Mouse (Mus musculus): ENCODE data around the gene Trim21.

Trim21 gene

GRCm38 (mm10) chr7:102564999-102565997 is at the start of gene Trim21:
Gene Trim21, minus strand, starts transcription at chr7:102565486.
- DNase-seq (ENCODE audit: low spot score) = peak; percentile 22

DNA sequence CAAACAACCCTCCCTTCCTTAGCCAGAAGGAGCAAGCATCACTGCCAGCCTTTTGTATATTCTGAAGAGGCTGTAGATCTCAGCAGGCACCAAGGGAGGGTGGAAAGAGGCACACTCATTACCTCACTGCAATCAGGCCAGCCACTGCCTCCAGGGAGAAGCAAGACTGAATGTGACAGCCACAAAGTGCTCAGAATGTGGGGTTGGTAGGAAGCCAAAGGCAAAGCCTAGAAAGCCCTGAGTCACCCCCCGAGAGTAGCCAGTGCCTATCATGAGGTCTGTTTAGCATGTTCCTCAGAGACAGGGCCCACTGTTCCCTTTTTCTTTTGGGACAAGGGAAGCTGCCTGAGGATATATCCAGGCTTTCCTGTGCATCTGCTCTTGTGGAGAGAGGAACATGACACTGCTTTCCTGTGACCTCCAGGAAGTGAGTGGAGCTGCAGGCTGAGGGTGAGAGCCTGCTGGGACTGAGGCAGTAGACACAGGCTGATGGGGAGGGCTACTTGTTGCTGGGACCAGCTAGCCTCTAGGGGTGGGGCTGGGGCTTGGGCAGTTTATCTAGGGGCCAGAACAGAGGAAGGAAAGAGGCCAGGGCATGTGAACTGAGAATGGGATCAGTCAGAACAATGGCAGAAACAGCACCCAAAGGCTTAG is 32.2 kb upstream of the Trim21 start, which contains the start of gene Olfr552:
Gene Olfr552, plus strand, starts transcription at position 393 of the 654 bp plus-strand sequence.
- no peak for DNase-seq (ENCODE audit: low spot score)

DNA sequence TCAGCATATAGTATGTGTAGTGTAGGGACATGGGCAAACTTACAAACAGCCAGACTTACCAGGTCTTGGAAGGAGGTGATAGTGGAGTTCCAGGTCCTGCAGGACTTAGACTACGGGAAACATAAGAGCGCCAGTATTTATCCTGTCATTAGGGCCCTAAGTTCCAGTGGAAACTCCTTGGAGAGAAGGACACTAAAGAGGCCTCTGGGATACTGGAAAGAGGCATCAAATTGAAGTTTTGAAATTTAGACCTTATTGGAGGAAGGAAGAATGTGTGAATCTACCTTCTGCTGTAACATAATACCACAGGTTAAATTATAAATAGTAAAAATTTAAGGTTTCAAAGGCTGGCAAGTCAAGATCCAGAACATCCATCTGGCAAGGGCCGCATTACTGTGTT is 26.5 kb upstream of the Trim21 start, which contains the start of gene Olfr551:
Gene Olfr551, minus strand, starts transcription at position 101 of the 400 bp plus-strand sequence.
- no peak for DNase-seq (ENCODE audit: low spot score)

- no peak for DNase-seq (ENCODE audit: low spot score)
These were observed 10.7 kb upstream of the Trim21 start for GRCm38 (mm10) chr7:102575998-102576397.

DNA sequence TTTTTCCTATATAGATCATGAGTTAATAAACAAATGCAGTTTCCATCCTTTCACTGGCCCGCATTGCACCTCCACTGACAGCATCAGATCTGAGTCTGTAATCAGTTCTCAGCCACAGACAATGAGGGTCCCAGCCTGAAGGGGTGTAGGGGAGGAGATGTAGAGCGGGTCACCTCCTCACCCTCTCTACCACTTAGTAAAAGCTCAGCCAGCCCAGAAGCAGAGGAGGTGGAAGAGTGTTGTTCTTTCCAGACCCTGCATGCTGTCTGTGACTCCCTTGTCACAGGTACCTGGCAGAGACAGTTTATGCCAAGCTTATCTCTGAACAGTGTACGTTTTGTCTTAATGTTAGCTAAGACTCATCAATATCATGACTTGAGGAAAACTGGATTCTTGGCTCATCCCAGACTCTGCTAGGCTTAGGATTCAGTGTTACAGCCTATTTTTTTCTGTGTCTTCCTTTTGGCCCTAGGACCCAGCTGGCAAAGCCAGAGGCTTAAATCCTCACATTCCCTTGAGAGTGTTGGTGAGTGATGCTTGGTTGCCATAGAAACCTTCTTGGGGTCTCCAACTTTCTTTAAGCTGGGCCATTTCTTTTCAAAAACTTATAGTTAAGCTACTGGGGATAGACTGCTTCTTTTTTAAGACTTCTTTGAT is 8.0 kb upstream of the Trim21 start:
- DNase-seq (ENCODE audit: low spot score) = no peak

- no peak for DNase-seq (ENCODE audit: low spot score)
These were observed 5.9 kb upstream of the Trim21 start, which contains the start of gene Olfr550 for GRCm38 (mm10) chr7:102571142-102571541. Gene Olfr550, plus strand, starts transcription at chr7:102571442.

DNA sequence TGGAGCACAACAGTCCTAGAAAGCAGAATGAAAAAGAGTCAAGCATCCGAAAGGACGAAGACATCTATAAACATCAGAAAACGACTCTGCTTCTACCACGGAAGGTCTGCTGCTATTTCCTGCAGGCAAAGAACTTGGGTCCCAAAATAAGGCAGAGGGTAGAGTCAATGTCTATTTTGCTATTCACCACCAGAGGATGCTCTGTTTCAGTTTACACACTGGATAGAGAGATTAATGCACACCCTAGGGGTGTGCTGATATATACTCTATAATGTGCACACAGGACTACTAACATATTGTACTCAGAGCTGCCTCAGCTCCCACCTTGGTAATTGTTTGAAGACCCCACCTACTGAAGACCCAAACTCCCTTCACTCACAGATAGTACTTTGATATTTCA is 933 bp upstream of the Trim21 start:
- no peak for DNase-seq (ENCODE audit: low spot score)

- DNase-seq (ENCODE audit: low spot score) = no peak
These were observed 12.0 kb downstream of the Trim21 start for GRCm38 (mm10) chr7:102553279-102553678.

GRCm38 (mm10) chr7:102549570-102549969 is 15.7 kb downstream of the Trim21 start, which contains the start of gene Olfr549:
Gene Olfr549, plus strand, starts transcription at chr7:102549870.
- DNase-seq (ENCODE audit: low spot score) = no peak

- no peak for DNase-seq (ENCODE audit: low spot score)
These were observed 24.0 kb downstream of the Trim21 start for GRCm38 (mm10) chr7:102541251-102541650.

DNA sequence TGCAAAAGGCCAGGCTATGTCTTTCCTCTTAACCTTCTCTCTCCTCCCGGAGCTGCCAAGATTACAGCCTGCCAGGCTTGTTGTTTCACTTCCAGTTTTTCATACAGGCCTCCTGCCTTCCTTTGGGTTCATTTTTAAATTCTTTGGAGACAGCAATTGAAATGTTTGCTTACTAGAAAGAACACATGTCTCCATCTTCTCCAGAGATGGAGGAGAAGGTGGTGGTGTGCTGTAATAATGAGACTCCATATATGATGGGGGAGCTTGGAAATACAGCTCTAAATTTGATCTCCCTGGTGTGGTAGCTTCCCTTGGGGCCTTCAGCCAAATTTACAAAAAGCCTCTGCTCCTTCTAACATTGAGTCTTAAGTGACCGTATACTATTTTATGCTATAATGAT is 24.7 kb downstream of the Trim21 start, which contains the start of gene Olfr548-ps1:
Gene Olfr548-ps1, plus strand, starts transcription at position 301 of the 400 bp plus-strand sequence.
- no peak for DNase-seq (ENCODE audit: low spot score)

GRCm38 (mm10) chr7:102534449-102534848 is 30.8 kb downstream of the Trim21 start, which contains the start of gene Olfr547:
Gene Olfr547, plus strand, starts transcription at chr7:102534749.
- DNase-seq (ENCODE audit: low spot score) = no peak

DNA sequence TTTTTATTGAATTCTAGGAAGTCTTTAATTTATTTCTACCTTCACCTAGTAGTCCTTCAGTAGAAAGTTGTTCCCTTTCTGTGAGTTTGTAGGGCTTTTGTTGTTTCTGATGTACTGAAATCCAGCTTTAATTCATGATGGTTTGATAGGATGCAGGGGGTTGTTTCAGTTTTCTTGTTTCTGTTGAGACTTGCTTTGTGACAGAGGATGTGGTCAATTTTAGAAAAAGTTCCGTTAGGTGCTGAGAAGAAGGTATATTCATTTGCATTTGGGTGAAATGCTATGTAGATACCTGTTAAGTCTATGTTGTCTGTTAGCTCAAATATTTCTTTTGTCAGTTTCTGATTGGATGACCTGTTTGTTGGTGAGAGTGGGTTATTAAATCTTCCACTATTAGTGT is 36.2 kb downstream of the Trim21 start:
- DNase-seq (ENCODE audit: low spot score) = no peak

GRCm38 (mm10) chr7:102517051-102517335 is 48.3 kb downstream of the Trim21 start:
- DNase-seq (ENCODE audit: low spot score) = no peak

- no peak for DNase-seq (ENCODE audit: low spot score)
These were observed 48.8 kb downstream of the Trim21 start for GRCm38 (mm10) chr7:102516261-102517050.

- DNase-seq (ENCODE audit: low spot score) = no peak
These were observed 51.1 kb downstream of the Trim21 start for GRCm38 (mm10) chr7:102514144-102514543.

GRCm38 (mm10) chr7:102512814-102513435 is 52.4 kb downstream of the Trim21 start:
- DNase-seq (ENCODE audit: low spot score) = peak; percentile 77

DNA sequence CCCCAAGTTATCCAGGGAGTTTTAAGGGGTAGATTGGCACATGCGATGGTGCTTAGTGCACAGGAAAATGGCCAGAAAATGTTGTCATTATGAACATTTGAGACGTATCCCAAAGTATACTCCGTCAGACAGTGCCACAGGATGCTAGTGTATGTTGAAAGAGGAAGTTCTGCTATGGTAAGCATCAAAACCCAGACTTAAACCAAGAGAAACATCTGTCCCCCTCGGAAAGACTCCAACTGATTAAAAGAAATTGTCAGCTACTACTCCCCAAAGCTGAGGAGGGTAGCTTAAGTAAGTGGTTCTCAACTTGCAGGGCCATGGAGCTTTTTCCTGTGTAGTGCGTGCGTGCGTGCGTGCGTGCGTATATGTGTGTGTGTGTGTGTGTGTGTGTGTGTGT is 53.4 kb downstream of the Trim21 start:
- DNase-seq (ENCODE audit: low spot score) = no peak

DNA sequence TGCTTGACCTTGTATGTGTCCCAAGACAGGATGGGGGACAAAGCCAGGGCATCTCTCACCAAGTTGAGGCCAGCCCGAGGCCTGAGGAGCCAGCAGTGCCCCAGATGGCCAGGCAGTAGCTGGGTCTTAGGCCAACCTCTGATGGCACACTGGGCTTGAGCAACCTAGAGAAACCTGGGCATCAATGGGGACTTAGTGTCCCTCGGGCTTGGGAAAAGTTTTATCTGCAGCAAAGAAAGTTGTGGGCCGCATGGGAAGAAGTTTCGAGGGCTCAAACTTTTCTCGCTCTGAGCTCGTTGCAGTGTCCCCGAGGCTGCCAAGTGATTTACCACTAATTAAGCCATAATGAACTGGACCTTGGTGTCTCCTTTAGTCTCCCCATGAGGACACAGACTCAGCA is 55.6 kb downstream of the Trim21 start:
- DNase-seq (ENCODE audit: low spot score) = no peak

DNA sequence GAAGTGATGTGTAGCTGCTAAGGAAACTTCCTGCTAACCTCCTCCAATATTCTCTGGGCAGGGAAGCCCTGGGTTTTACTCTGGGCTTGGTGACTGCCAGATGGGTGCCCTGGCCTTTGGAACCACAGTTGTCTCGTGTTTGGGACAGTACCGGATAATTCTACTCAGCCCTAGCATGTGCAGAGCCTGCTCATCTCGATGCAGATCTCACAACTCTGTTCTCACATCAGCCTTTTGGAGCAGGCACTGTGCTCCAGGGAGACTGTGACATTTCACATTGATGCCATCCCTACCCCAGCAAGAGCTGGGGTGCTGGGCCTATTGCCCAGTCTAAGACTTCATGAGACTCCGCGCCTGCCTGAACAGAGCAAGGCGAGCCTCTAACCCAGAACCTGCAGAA is 56.6 kb downstream of the Trim21 start:
- no peak for DNase-seq (ENCODE audit: low spot score)

GRCm38 (mm10) chr7:102508066-102508465 is 57.2 kb downstream of the Trim21 start:
- DNase-seq (ENCODE audit: low spot score) = no peak
